Mouse (Mus musculus): ENCODE data around the gene Gm21830.

DNA sequence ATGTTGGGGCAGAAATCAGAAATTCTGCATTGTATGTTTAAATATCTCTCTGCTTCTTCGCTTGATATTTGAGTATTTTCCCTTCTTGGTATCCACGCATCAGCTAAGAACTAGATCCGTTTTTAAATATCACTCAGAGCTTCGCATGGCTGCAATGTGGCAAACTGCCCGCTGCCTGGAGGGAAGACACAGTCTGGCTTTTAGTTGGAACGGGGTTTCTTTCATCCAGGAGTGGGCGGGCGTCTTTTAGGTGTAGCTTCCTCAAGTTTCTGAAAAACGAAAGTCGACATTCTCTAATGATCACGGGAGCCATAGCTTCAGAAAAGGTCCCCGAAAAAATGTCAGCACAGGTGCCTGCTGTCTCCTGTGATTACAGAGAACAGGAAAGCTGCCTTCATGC, 33.7 kb downstream of the Gm21830 start:
- TF ChIP-seq POLR2AphosphoS2 (IDR thresholded peaks at IDR 0.05; ENCODE audit: low read length) (no peak), POLR2A (IDR thresholded peaks at IDR 0.05; ENCODE audit: control insufficient read depth in 1 of 2, insufficient read depth in 1 of 2, low read depth in 1 of 2, low read length in 2 of 2, poor library complexity in 1 of 2) (no peak), CTCF (IDR thresholded peaks at IDR 0.05 in 2 of 3, conservative IDR thresholded peaks at IDR 0.05 in 1 of 3; ENCODE audit: control insufficient read depth in 1 of 3, insufficient read depth in 1 of 3, low read depth in 2 of 3, low read length in 3 of 3, poor library complexity in 1 of 3, severe bottlenecking in 1 of 3) (no peak), EP300 (IDR thresholded peaks at IDR 0.05; ENCODE audit: low read depth in 1 of 2, low read length in 2 of 2) (no peak)
